Mouse (Mus musculus) thymus, adult 2 months (tissue): Measurements from ENCODE around the gene Znrf2. TPM values are rescaled to one million over a fixed set of nuclear protein-coding genes. Genes with fewer than 3 reads are reported as not detected.

Experiments used
- DNase-seq: peaks from one replicate; pipeline ENCODE4 v3.0.0; 2021
- H3K27ac ChIP-seq: fragments of 200-500 bp; 2 replicates; pipeline ENCODE4 v1.5.1; 2012; ENCODE audit warnings: low read length, control low read depth; ENCODE audit not compliant: control insufficient read depth, insufficient read depth
- H3K27me3 ChIP-seq: fragments of 200-500 bp; 2 replicates; pipeline ENCODE4 v1.6.1; 2012; ENCODE audit warnings: mild to moderate bottlenecking, low read length, moderate library complexity, mixed read lengths; ENCODE audit not compliant: control insufficient read depth, insufficient read depth
- H3K36me3 ChIP-seq: fragments of 200-500 bp; 2 replicates; pipeline ENCODE4 v1.6.1; 2012; ENCODE audit warnings: mild to moderate bottlenecking, low read length, moderate library complexity; ENCODE audit not compliant: control insufficient read depth, insufficient read depth
- H3K4me1 ChIP-seq: fragments of 200-500 bp; replicated peaks from 2 replicates; pipeline ENCODE4 v1.6.1; 2012; ENCODE audit warnings: low read length; ENCODE audit not compliant: control insufficient read depth, insufficient read depth
- H3K4me3 ChIP-seq: fragments of 200-500 bp; 2 replicates; pipeline ENCODE4 v1.5.1; 2012; ENCODE audit warnings: mild to moderate bottlenecking, low read length, control low read depth, moderate library complexity; ENCODE audit not compliant: control insufficient read depth, insufficient read depth
- CTCF ChIP-seq: fragments of 200-500 bp; IDR thresholded peaks from 2 replicates; pipeline ENCODE4 v1.5.1; 2012; ENCODE audit warnings: mild to moderate bottlenecking, control low read depth, low read length, moderate library complexity, borderline replicate concordance; ENCODE audit not compliant: control insufficient read depth, poor library complexity, insufficient read depth; ENCODE audit errors: extremely low read depth
- POLR2A ChIP-seq: fragments of 200-500 bp; IDR thresholded peaks from 2 replicates; pipeline ENCODE4 v1.6.1; 2012; ENCODE audit warnings: mild to moderate bottlenecking, low read length, control low read depth, moderate library complexity; ENCODE audit not compliant: control insufficient read depth, poor library complexity, insufficient read depth; ENCODE audit errors: extremely low read depth
- WGBS: fragments of 180-500 bp; shearing (Covaris S2); methylation state at CpG from one replicate; pipeline ENCODE4 v1.1.7; 2018; 5-methylcytosine and 5-hydroxymethylcytosine counted together
- polyA plus RNA-seq: library from polyadenylated mRNA; depleted of rRNA; stranded (reverse); fragments of >200 nt; gene quantifications from 2 replicates; pipeline ENCODE4 v1.2.3, GENCODE M21; 2012

Znrf2 gene
- polyA plus RNA-seq, 1 experiment = 17.5 TPM

DNA sequence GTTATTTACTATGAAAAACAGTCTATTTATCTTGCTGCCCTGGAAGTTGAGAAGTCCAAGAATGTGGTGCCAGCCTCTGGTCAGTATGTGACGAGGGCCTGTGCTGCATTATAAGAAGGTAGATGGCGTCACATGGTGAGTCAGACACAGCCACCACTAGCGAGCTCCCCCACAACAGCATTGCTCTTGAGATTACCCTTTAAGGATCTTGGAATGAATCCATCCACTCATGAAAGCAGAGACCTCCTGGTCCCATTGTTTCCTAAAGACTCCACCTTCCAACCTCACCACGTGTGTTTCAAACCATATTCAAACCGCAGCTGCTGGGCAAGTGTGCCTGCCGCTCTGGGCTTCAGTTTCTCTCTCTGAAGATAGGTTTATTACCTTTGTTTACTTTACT is 28.2 kb upstream of the Znrf2 start:
- WGBS = 89% methylated on average over 6 of the region's 6 CpGs
- H3K27ac ChIP-seq = no peak overlapping the region
- no peak for TF ChIP-seq POLR2A
- TF ChIP-seq CTCF = no peak
- no peaks in the 10 kb centered on the region for H3K36me3 ChIP-seq
- no peak for DNase-seq
- no peaks in the 10 kb centered on the region for H3K27me3 ChIP-seq
- no peak overlapping the region for H3K4me3 ChIP-seq
- peaks cover 4% of the 10 kb centered on the region for H3K4me1 ChIP-seq

DNA sequence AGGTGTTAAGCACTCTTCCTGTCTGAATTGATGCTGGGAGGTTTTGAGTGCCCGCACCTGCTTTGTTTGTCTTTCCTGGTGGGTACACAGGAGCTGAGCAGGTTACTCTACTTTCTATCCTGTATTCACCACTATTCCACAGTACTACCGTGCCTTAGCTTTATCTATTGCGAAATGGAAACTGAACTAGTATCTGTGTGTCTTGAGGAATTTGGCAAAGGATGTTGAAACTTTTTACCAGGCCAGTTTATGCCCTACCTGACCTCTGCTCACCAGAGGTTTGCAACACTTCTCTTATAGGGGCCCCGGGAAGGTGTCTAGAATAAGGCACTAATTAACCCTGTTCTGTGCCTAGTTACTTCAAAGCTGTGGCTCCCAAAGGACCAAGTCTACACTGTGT is 27.6 kb upstream of the Znrf2 start:
- no peak for TF ChIP-seq CTCF
- TF ChIP-seq POLR2A = no peak
- Histone ChIP-seq H3K4me3 (no peak overlapping the region), H3K36me3 (no peaks in the 10 kb centered on the region), H3K27ac (no peak overlapping the region), H3K4me1 (peaks cover 4% of the 10 kb centered on the region), H3K27me3 (no peaks in the 10 kb centered on the region)
- WGBS = 89% methylated on average over 4 of the region's 4 CpGs
- no peak for DNase-seq

DNA sequence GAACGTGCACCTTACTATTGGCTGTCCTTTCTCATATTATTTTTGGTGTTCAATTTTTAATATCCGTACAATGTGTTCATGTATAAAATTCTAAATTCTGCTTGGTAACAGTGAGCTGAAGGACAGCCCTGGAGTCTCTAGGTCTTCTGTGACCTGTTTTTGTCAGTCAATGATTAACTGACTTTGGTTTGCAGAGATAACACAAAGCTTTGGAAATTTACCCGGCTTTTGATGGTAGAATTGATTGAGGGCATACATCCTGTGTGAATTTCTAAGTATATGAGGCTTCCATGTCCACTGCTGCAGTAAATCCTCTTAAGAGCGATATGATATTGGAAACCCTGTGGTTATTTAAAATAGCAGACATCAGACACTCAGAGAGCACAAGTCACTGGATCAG is 26.6 kb upstream of the Znrf2 start:
- WGBS = 89% methylated on average over 4 of the region's 4 CpGs
- no peak for DNase-seq
- no peak overlapping the region for H3K4me3 ChIP-seq

DNA sequence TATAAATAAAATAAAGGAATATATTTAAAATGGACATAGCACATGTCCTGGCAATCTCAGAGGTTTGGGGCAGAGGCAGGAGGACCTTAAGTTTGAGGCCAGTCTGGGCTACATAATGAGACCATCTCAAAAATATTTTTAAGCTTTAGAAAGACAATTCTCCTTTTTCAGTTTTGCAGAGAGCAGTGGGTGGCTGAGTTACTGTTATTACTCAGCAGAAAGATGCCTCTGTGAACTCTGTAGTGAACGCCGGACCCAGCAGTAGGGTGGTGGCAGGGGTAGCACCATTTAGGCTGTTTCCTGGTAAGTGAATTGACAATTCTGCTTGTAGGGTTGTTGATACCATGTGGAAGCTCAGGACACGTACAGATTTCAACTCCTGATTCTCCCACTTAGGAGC is 22.9 kb upstream of the Znrf2 start:
- WGBS = 96% methylated on average over 3 of the region's 3 CpGs
- H3K27ac ChIP-seq = no peak overlapping the region
- TF ChIP-seq POLR2A = no peak
- TF ChIP-seq CTCF = no peak

More for the DNA sequence above, 26.6 kb upstream of the Znrf2 start:
- H3K27me3 ChIP-seq = no peaks in the 10 kb centered on the region
- no peaks in the 10 kb centered on the region for H3K36me3 ChIP-seq
- H3K27ac ChIP-seq = no peak overlapping the region
- H3K4me1 ChIP-seq = peaks cover 3% of the 10 kb centered on the region
- TF ChIP-seq CTCF = no peak
- no peak for TF ChIP-seq POLR2A

DNA sequence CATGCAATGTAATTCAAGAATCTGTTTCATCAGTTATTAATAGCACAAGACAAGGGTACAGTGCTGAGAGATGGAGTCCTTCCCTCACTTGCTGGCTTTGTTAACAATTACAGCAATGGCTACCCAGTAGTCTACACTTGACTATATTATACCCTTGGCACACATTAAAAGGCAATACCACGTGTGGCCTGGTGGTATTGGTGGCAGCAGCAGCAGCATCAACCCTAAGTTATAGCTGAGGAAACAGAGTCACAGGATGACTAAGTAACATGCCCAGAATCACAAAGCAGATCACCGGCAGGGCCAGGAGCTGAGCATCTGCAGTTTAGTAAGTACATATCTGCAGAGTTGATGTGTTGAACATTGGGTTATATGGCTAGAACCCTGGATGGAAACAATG is 22.3 kb upstream of the Znrf2 start:
- H3K27me3 ChIP-seq = no peaks in the 10 kb centered on the region
- DNase-seq = no peak
- H3K36me3 ChIP-seq = no peaks in the 10 kb centered on the region
- no peaks in the 10 kb centered on the region for H3K4me1 ChIP-seq
- no peak overlapping the region for H3K4me3 ChIP-seq
- no peak overlapping the region for H3K27ac ChIP-seq
- WGBS = 85% methylated on average over 2 of the region's 2 CpGs
- TF ChIP-seq POLR2A (no peak), CTCF (no peak)

More for the DNA sequence above, 22.9 kb upstream of the Znrf2 start:
- Histone ChIP-seq H3K4me3 (no peak overlapping the region), H3K27me3 (no peaks in the 10 kb centered on the region), H3K4me1 (no peaks in the 10 kb centered on the region), H3K36me3 (no peaks in the 10 kb centered on the region)
- no peak for DNase-seq

DNA sequence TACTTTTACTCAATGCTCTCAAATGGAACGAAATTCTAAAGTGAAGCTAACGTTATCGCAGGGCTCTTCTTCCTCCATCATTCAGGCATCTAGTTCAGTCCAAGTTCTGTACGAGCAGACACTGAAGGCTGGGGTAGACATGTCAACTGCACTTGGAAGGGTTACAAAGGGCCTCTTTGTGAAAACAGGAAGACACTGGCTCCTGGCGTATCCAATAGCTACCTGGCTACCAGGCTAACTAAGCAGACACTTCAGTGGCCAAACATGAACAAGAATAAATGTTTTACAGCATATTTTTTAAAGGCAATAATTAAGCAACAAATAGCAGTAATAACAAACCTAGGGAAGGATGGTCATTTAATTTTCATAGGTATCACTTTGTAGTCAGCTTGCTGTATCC is 21.7 kb upstream of the Znrf2 start:
- H3K27ac ChIP-seq = no peak overlapping the region
- no peaks in the 10 kb centered on the region for H3K36me3 ChIP-seq
- H3K27me3 ChIP-seq = no peaks in the 10 kb centered on the region
- DNase-seq = no peak
- no peak for TF ChIP-seq CTCF
- no peak for TF ChIP-seq POLR2A
- H3K4me1 ChIP-seq = no peaks in the 10 kb centered on the region
- no peak overlapping the region for H3K4me3 ChIP-seq
- WGBS = 93% methylated on average over 5 of the region's 5 CpGs

DNA sequence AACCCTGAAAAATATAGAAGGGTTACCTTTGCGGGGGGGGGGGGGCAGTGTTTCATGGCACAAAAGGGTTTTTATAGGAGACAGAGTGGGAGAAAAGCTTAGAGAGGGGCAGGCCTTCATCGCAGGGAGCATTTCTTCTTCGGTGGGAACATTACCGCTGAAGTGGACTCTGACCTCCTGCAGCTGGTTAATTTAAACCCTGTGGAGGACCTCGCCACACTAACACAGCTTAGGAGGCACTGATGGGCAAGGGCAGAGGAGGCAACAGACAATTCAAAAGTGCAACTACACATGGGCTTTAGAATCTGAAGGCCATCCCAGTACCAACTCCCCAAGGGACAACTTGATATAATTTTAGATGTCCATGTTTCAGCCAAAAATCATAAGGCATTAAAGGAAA is 20.7 kb upstream of the Znrf2 start:
- Histone ChIP-seq H3K36me3 (no peaks in the 10 kb centered on the region), H3K27me3 (no peaks in the 10 kb centered on the region), H3K4me1 (no peaks in the 10 kb centered on the region), H3K27ac (no peak overlapping the region), H3K4me3 (no peak overlapping the region)
- TF ChIP-seq CTCF (no peak), POLR2A (no peak)
- 93% methylated on average over 5 of the region's 5 CpGs for WGBS
- DNase-seq = no peak
